11 mouse cellular contexts compared by ENCODE assay signal in genomic region chr3:79193001-79193400, GRCm38 (mm10).
A peak's percentile ranks its signal among the peaks of the same experiment; 100 is the strongest.
DNase-seq lines count a peak whose midpoint lies in the region; ATAC-seq lines count a peak whose summit lies in the region.
"Had no signal": no experiment of that assay in that cellular context is flagged by ENCODE, and none has a peak within 500 bp of the region (broad histone marks: within the 10 kb centered on the region; RNA-seq: fewer than 3 reads in every experiment).

No protein-coding gene starts in this region.

- H3K36me3 ChIP-seq in forebrain, embryonic 16.5 days (ENCODE audit: control insufficient read depth, insufficient read depth) = no peaks in the 10 kb centered on the region
- no peaks in the 10 kb centered on the region for H3K36me3 ChIP-seq in forebrain, embryonic 13.5 days (ENCODE audit: poor library complexity, severe bottlenecking)
- H3K36me3 ChIP-seq: lung, embryonic 15.5 days had no signal

- no peaks in the 10 kb centered on the region for H3K9me3 ChIP-seq in forebrain, embryonic 16.5 days (ENCODE audit: control insufficient read depth, low read length)
- H3K9me3 ChIP-seq in forebrain, embryonic 13.5 days (replicated peaks) = no peaks in the 10 kb centered on the region
- H3K9me3 ChIP-seq: embryonic facial prominence, embryonic 13.5 days; lung, embryonic 15.5 days had no signal

- H3K27ac ChIP-seq in forebrain, embryonic 16.5 days (ENCODE audit: low read length) = no peak overlapping the region
- H3K27ac ChIP-seq in forebrain, embryonic 13.5 days = no peak overlapping the region; the same call in 1 of the 2 replicates
- H3K27ac ChIP-seq: embryonic facial prominence, embryonic 13.5 days; lung, embryonic 15.5 days had no signal

- H3K4me1 ChIP-seq in forebrain, embryonic 16.5 days (replicated peaks; ENCODE audit: control insufficient read depth, insufficient read depth, low read length) = peaks cover 18% of the 10 kb centered on the region
- H3K4me1 ChIP-seq in forebrain, embryonic 13.5 days = peaks cover 18% of the 10 kb centered on the region

- H3K27me3 ChIP-seq in forebrain, embryonic 16.5 days (replicated peaks; ENCODE audit: control insufficient read depth, insufficient read depth, low read length) = no peaks in the 10 kb centered on the region
- no peaks in the 10 kb centered on the region for H3K27me3 ChIP-seq in forebrain, embryonic 13.5 days
- H3K27me3 ChIP-seq: CH12.LX; embryonic facial prominence, embryonic 13.5 days; lung, embryonic 15.5 days had no signal

- no peak overlapping the region for H3K4me2 ChIP-seq in forebrain, embryonic 16.5 days (ENCODE audit: low read length)
- H3K4me2 ChIP-seq in forebrain, embryonic 13.5 days = no peak overlapping the region
- H3K4me2 ChIP-seq: embryonic facial prominence, embryonic 13.5 days; lung, embryonic 15.5 days had no signal

- H3K9ac ChIP-seq in forebrain, embryonic 16.5 days (replicated peaks; ENCODE audit: low read depth, low read length) = no peak overlapping the region
- H3K9ac ChIP-seq in forebrain, embryonic 13.5 days = no peak overlapping the region
- H3K9ac ChIP-seq: embryonic facial prominence, embryonic 13.5 days; lung, embryonic 15.5 days had no signal

- ATAC-seq in forebrain, embryonic 16.5 days = peak; percentile 11; the same call in 1 of the 2 replicates
- no peak for ATAC-seq in forebrain, embryonic 13.5 days
- no peak for ATAC-seq in inflammation-experienced regulatory T-cells, adult 6 months
- no peak for ATAC-seq in activated CD4-positive, CD25-positive, alpha-beta regulatory T cell, adult 4 months

- DNase-seq in 3134 (ENCODE audit: extremely low read depth, insufficient read length, low spot score) = peak; percentile 45
- DNase-seq in cerebellum, postnatal 10 days = peak; percentile 81 to 82
- peak; percentile 64 for DNase-seq in large intestine, adult 2 months (ENCODE audit: low read depth, low spot score)
- no peak for DNase-seq in kidney, postnatal 10 days

- 30% methylated on average over 4 of the region's 4 CpGs for WGBS in forebrain, embryonic 16.5 days
- 63% methylated on average over 4 of the region's 4 CpGs for WGBS in forebrain, embryonic 13.5 days
- WGBS in large intestine, adult 2 months = 13% methylated on average over 4 of the region's 4 CpGs

- no peak overlapping the region for H3K4me3 ChIP-seq in forebrain, embryonic 16.5 days (replicated peaks; ENCODE audit: low read length)
- no peak overlapping the region for H3K4me3 ChIP-seq in forebrain, embryonic 13.5 days
- H3K4me3 ChIP-seq: embryonic facial prominence, embryonic 13.5 days; lung, embryonic 15.5 days had no signal
